Mouse (Mus musculus): ENCODE results near the gene Abhd15. TPM values are rescaled to one million over a fixed set of nuclear protein-coding genes. Genes with fewer than 3 reads are reported as not detected.
A peak's percentile ranks its signal among the peaks of the same experiment; 100 is the strongest.

Abhd15 gene
- polyA plus RNA-seq, 1 experiment: 1.5 TPM

- H3ac ChIP-seq (ENCODE audit: control insufficient read depth, insufficient read length, low read depth): no peak overlapping the region
- TF ChIP-seq MYOD1 (IDR thresholded peaks at IDR 0.05; ENCODE audit: control insufficient read depth, insufficient read length, low read depth): no peak
- no peak for TF ChIP-seq MAX (IDR thresholded peaks at IDR 0.05)
- TF ChIP-seq MYOG (IDR thresholded peaks at IDR 0.05; ENCODE audit: control insufficient read depth, extremely low read depth, insufficient read length): no peak
- no peak for TF ChIP-seq FOSL1 (IDR thresholded peaks at IDR 0.05; ENCODE audit: insufficient read depth, low read length, poor library complexity, severe bottlenecking)
- no peak for TF ChIP-seq CEBPB (IDR thresholded peaks at IDR 0.05; ENCODE audit: low read depth)
- TF ChIP-seq USF1 (IDR thresholded peaks at IDR 0.05; ENCODE audit: low read depth): no peak
- TF ChIP-seq CTCF (IDR thresholded peaks at IDR 0.05; ENCODE audit: control insufficient read depth, insufficient read depth, insufficient read length): no peak
- H3K4me3 ChIP-seq (ENCODE audit: insufficient read depth, poor library complexity, severe bottlenecking): no peak overlapping the region
- no peaks in the 10 kb centered on the region for H3K27me3 ChIP-seq (ENCODE audit: control insufficient read depth, insufficient read depth, insufficient read length)
- H3K79me3 ChIP-seq (ENCODE audit: low read depth): peaks cover 2% of the 10 kb centered on the region
- peaks cover 54% of the 10 kb centered on the region for H3K36me3 ChIP-seq (ENCODE audit: control insufficient read depth, insufficient read depth)
- no peaks in the 10 kb centered on the region for H3K79me2 ChIP-seq (ENCODE audit: control insufficient read depth, insufficient read depth)
Observed at GRCm38 (mm10) chr11:77471407-77471806, 43.5 kb upstream of the Abhd15 start.

- peaks cover 10% of the 10 kb centered on the region for H3K79me3 ChIP-seq (ENCODE audit: low read depth)
- no peak overlapping the region for H3K4me3 ChIP-seq (ENCODE audit: insufficient read depth, poor library complexity, severe bottlenecking)
- H3ac ChIP-seq (ENCODE audit: control insufficient read depth, insufficient read length, low read depth): no peak overlapping the region
- TF ChIP-seq FOSL1 (IDR thresholded peaks at IDR 0.05; ENCODE audit: insufficient read depth, low read length, poor library complexity, severe bottlenecking) (no peak), CEBPB (IDR thresholded peaks at IDR 0.05; ENCODE audit: low read depth) (no peak), MYOD1 (IDR thresholded peaks at IDR 0.05; ENCODE audit: control insufficient read depth, insufficient read length, low read depth) (no peak), USF1 (IDR thresholded peaks at IDR 0.05; ENCODE audit: low read depth) (no peak), MYOG (IDR thresholded peaks at IDR 0.05; ENCODE audit: control insufficient read depth, extremely low read depth, insufficient read length) (no peak), CTCF (IDR thresholded peaks at IDR 0.05; ENCODE audit: control insufficient read depth, insufficient read depth, insufficient read length) (no peak), MAX (IDR thresholded peaks at IDR 0.05) (no peak)
- H3K36me3 ChIP-seq (ENCODE audit: control insufficient read depth, insufficient read depth): peaks cover 59% of the 10 kb centered on the region
- no peaks in the 10 kb centered on the region for H3K27me3 ChIP-seq (ENCODE audit: control insufficient read depth, insufficient read depth, insufficient read length)
- H3K79me2 ChIP-seq (ENCODE audit: control insufficient read depth, insufficient read depth): peaks cover 9% of the 10 kb centered on the region
Observed at GRCm38 (mm10) chr11:77472775-77473174, 42.1 kb upstream of the Abhd15 start.

GRCm38 (mm10) chr11:77476216-77476615 lies 38.7 kb upstream of the Abhd15 start:
- Histone ChIP-seq H3K27me3 (ENCODE audit: control insufficient read depth, insufficient read depth, insufficient read length) (no peaks in the 10 kb centered on the region), H3K4me3 (ENCODE audit: insufficient read depth, poor library complexity, severe bottlenecking) (no peak overlapping the region), H3K79me3 (ENCODE audit: low read depth) (peaks cover 41% of the 10 kb centered on the region), H3ac (ENCODE audit: control insufficient read depth, insufficient read length, low read depth) (no peak overlapping the region), H3K36me3 (ENCODE audit: control insufficient read depth, insufficient read depth) (peaks cover 42% of the 10 kb centered on the region), H3K79me2 (ENCODE audit: control insufficient read depth, insufficient read depth) (peaks cover 43% of the 10 kb centered on the region)
- TF ChIP-seq MYOG (IDR thresholded peaks at IDR 0.05; ENCODE audit: control insufficient read depth, extremely low read depth, insufficient read length): no peak
- no peak for TF ChIP-seq MAX (IDR thresholded peaks at IDR 0.05)
- no peak for TF ChIP-seq MYOD1 (IDR thresholded peaks at IDR 0.05; ENCODE audit: control insufficient read depth, insufficient read length, low read depth)
- TF ChIP-seq CEBPB (IDR thresholded peaks at IDR 0.05; ENCODE audit: low read depth): no peak
- TF ChIP-seq FOSL1 (IDR thresholded peaks at IDR 0.05; ENCODE audit: insufficient read depth, low read length, poor library complexity, severe bottlenecking): no peak
- TF ChIP-seq CTCF (IDR thresholded peaks at IDR 0.05; ENCODE audit: control insufficient read depth, insufficient read depth, insufficient read length): no peak
- no peak for TF ChIP-seq USF1 (IDR thresholded peaks at IDR 0.05; ENCODE audit: low read depth)

GRCm38 (mm10) chr11:77476895-77477294 lies 38.0 kb upstream of the Abhd15 start:
- Histone ChIP-seq H3ac (ENCODE audit: control insufficient read depth, insufficient read length, low read depth) (no peak overlapping the region), H3K36me3 (ENCODE audit: control insufficient read depth, insufficient read depth) (peaks cover 35% of the 10 kb centered on the region), H3K27me3 (ENCODE audit: control insufficient read depth, insufficient read depth, insufficient read length) (no peaks in the 10 kb centered on the region), H3K79me3 (ENCODE audit: low read depth) (peaks cover 47% of the 10 kb centered on the region), H3K79me2 (ENCODE audit: control insufficient read depth, insufficient read depth) (peaks cover 50% of the 10 kb centered on the region), H3K4me3 (ENCODE audit: insufficient read depth, poor library complexity, severe bottlenecking) (no peak overlapping the region)
- no peak for TF ChIP-seq MYOG (IDR thresholded peaks at IDR 0.05; ENCODE audit: control insufficient read depth, extremely low read depth, insufficient read length)
- no peak for TF ChIP-seq CTCF (IDR thresholded peaks at IDR 0.05; ENCODE audit: control insufficient read depth, insufficient read depth, insufficient read length)
- no peak for TF ChIP-seq FOSL1 (IDR thresholded peaks at IDR 0.05; ENCODE audit: insufficient read depth, low read length, poor library complexity, severe bottlenecking)
- no peak for TF ChIP-seq MAX (IDR thresholded peaks at IDR 0.05)
- TF ChIP-seq CEBPB (IDR thresholded peaks at IDR 0.05; ENCODE audit: low read depth): no peak
- no peak for TF ChIP-seq USF1 (IDR thresholded peaks at IDR 0.05; ENCODE audit: low read depth)
- no peak for TF ChIP-seq MYOD1 (IDR thresholded peaks at IDR 0.05; ENCODE audit: control insufficient read depth, insufficient read length, low read depth)

GRCm38 (mm10) chr11:77483043-77483442 lies 31.9 kb upstream of the Abhd15 start:
- H3K27me3 ChIP-seq (ENCODE audit: control insufficient read depth, insufficient read depth, insufficient read length): no peaks in the 10 kb centered on the region
- no peak for TF ChIP-seq FOSL1 (IDR thresholded peaks at IDR 0.05; ENCODE audit: insufficient read depth, low read length, poor library complexity, severe bottlenecking)
- peak; percentile 8 for TF ChIP-seq USF1 (IDR thresholded peaks at IDR 0.05; ENCODE audit: low read depth)
- TF ChIP-seq CTCF (IDR thresholded peaks at IDR 0.05; ENCODE audit: control insufficient read depth, insufficient read depth, insufficient read length): no peak
- TF ChIP-seq CEBPB (IDR thresholded peaks at IDR 0.05; ENCODE audit: low read depth): no peak
- TF ChIP-seq MYOD1 (IDR thresholded peaks at IDR 0.05; ENCODE audit: control insufficient read depth, insufficient read length, low read depth): peak; percentile 22
- TF ChIP-seq MYOG (IDR thresholded peaks at IDR 0.05; ENCODE audit: control insufficient read depth, extremely low read depth, insufficient read length): no peak
- TF ChIP-seq MAX (IDR thresholded peaks at IDR 0.05): peak; percentile 53

More at GRCm38 (mm10) chr11:77483043-77483442, 31.9 kb upstream of the Abhd15 start:
- Histone ChIP-seq H3K79me2 (ENCODE audit: control insufficient read depth, insufficient read depth) (peaks cover 98% of the 10 kb centered on the region), H3ac (ENCODE audit: control insufficient read depth, insufficient read length, low read depth) (no peak overlapping the region), H3K36me3 (ENCODE audit: control insufficient read depth, insufficient read depth) (no peaks in the 10 kb centered on the region), H3K4me3 (ENCODE audit: insufficient read depth, poor library complexity, severe bottlenecking) (no peak overlapping the region), H3K79me3 (ENCODE audit: low read depth) (peaks cover 82% of the 10 kb centered on the region)

Data from C2C12 (cell line).